Mouse (Mus musculus) embryo, embryonic 11 days (tissue): ENCODE data around the gene Srsf7.
"Not testable (repeated sequence)": the region's sequence is repeated elsewhere in the genome, so short reads cannot be mapped to it uniquely, and the experiment has no call there.

ENCODE experiments used
- DNase-seq: peaks from one replicate; pipeline ENCODE4 v3.0.0-alpha.2; 2015

Gene Srsf7

GRCm38 (mm10) chr17:80206671-80207581, at the start of gene Srsf7, which contains the start of gene Ttc39d:
Srsf7 (minus strand) TSS chr17:80207307.
Ttc39d (plus strand) TSS chr17:80207460.
- peak; percentile 100 for DNase-seq

GRCm38 (mm10) chr17:80255208-80255607, 48.1 kb upstream of the Srsf7 start:
- DNase-seq = peak; percentile 47

GRCm38 (mm10) chr17:80254421-80254820, 47.3 kb upstream of the Srsf7 start:
- DNase-seq = no peak

GRCm38 (mm10) chr17:80252757-80253525, 45.8 kb upstream of the Srsf7 start:
- DNase-seq = no peak

- peak; percentile 47 for DNase-seq
These were observed 36.0 kb upstream of the Srsf7 start for GRCm38 (mm10) chr17:80243116-80243515.

- DNase-seq = no peak
These were observed 34.5 kb upstream of the Srsf7 start for GRCm38 (mm10) chr17:80241594-80241993.

- DNase-seq = no peak
These were observed 30.4 kb upstream of the Srsf7 start for GRCm38 (mm10) chr17:80237475-80237874.

- DNase-seq = no peak
These were observed 29.7 kb upstream of the Srsf7 start for GRCm38 (mm10) chr17:80236805-80237204.

GRCm38 (mm10) chr17:80235477-80235876, 28.4 kb upstream of the Srsf7 start:
- no peak for DNase-seq

- no peak for DNase-seq
These were observed 27.3 kb upstream of the Srsf7 start for GRCm38 (mm10) chr17:80234376-80234775.

GRCm38 (mm10) chr17:80233844-80234243, 26.7 kb upstream of the Srsf7 start:
- no peak for DNase-seq

- no peak for DNase-seq
These were observed 22.3 kb upstream of the Srsf7 start for GRCm38 (mm10) chr17:80229396-80229795.

GRCm38 (mm10) chr17:80225142-80225541, 18.0 kb upstream of the Srsf7 start:
- DNase-seq = peak; percentile 10

GRCm38 (mm10) chr17:80224326-80225116, 17.4 kb upstream of the Srsf7 start, which contains the start of gene Gemin6:
Gemin6 (plus strand) TSS chr17:80224441.
- DNase-seq = peak; percentile 97

GRCm38 (mm10) chr17:80223829-80224228, 16.7 kb upstream of the Srsf7 start:
- no peak for DNase-seq

- DNase-seq = peak; percentile 37
These were observed 15.0 kb upstream of the Srsf7 start for GRCm38 (mm10) chr17:80221890-80222628.

- DNase-seq = no peak
These were observed 14.1 kb upstream of the Srsf7 start for GRCm38 (mm10) chr17:80221202-80221601.

GRCm38 (mm10) chr17:80220131-80220530, 13.0 kb upstream of the Srsf7 start:
- DNase-seq = no peak

- DNase-seq = not testable (repeated sequence)
These were observed 6.9 kb upstream of the Srsf7 start for GRCm38 (mm10) chr17:80213998-80214397.

- DNase-seq = peak; percentile 75
These were observed 821 bp downstream of the Srsf7 start for GRCm38 (mm10) chr17:80206301-80206670.

GRCm38 (mm10) chr17:80205657-80206056, 1.4 kb downstream of the Srsf7 start:
- no peak for DNase-seq

GRCm38 (mm10) chr17:80199160-80199778, 7.8 kb downstream of the Srsf7 start:
- DNase-seq = no peak
